Mouse (Mus musculus): ENCODE results near the gene Ppm1b. TPM values are rescaled to one million over a fixed set of nuclear protein-coding genes. Genes with fewer than 3 reads are reported as not detected.

Ppm1b gene
- polyA plus RNA-seq, 1 experiment from 2014 or later, result 122 TPM

DNA sequence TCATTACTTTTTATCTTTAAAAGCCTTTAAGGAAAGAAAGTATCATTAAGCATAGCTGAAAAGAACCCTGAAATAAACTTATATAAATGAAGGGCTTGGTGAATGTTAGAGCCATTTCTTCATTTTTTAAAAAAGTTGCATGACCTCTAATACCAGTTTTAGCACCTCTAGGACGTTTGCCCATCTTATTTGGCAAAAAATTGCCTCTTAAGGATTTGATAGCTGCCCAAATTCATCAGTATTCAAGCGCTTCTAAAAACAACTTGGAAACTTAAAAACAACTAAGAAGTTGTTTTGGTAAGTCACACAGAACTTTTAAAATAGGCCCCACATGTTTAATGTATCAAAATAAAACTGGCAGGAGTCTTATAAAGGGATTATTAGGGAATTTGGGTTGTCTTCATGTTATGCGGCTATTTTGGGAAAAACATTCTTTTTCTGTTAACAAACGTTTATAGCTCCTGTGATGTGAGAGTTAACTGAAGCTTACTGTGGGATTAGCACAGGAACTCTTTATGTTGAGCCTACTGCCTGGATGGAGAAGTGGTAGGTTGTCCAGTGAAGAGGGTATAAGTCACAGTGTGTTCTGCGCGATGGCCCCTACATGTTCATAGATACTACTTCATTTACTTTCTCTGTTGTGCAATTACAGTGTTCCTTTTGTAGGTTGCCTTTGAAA is 2.6 kb downstream of the Ppm1b start:
- Histone ChIP-seq H3K4me1 (peaks cover 20% of the 10 kb centered on the region), H3K27ac (no peak overlapping the region), H3K27me3 (replicated peaks) (no peaks in the 10 kb centered on the region), H3K4me2 (replicated peaks) (peak overlapping the region; percentile 70), H3K9ac (peak overlapping the region; percentile 98; the same call in 1 of the 2 replicates), H3K36me3 (no peaks in the 10 kb centered on the region), H3K9me3 (no peaks in the 10 kb centered on the region), H3K4me3 (peak overlapping the region; percentile 98)
- WGBS, result 39% methylated on average over 6 of the region's 6 CpGs
- no peak for ATAC-seq (ENCODE audit: low FRiP score, low read depth)

DNA sequence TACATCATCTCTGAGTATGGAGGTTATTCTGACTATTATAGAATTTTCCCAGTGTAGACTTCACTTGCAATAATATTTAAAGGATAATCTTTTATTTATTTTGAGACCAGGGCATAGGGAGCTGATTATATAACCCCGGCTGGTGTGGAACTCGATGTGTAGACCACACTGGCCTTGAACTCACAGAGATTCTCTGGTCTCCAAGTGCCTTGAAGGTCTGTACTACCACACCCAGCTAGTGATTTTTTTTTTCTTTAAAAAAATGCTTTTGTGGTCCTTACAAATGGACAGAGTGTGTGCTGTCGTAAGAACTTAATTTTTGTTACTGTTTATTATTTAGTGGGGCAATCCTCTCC is 3.1 kb downstream of the Ppm1b start:
- H3K36me3 ChIP-seq, result no peaks in the 10 kb centered on the region
- no peak overlapping the region for H3K27ac ChIP-seq
- H3K4me3 ChIP-seq, result no peak overlapping the region
- WGBS, result 73% methylated on average over 3 of the region's 3 CpGs
- peak overlapping the region; percentile 70 for H3K4me2 ChIP-seq (replicated peaks)
- no peak overlapping the region for H3K9ac ChIP-seq
- no peaks in the 10 kb centered on the region for H3K27me3 ChIP-seq (replicated peaks)
- no peaks in the 10 kb centered on the region for H3K9me3 ChIP-seq
- peaks cover 20% of the 10 kb centered on the region for H3K4me1 ChIP-seq
- no peak for ATAC-seq (ENCODE audit: low FRiP score, low read depth)

DNA sequence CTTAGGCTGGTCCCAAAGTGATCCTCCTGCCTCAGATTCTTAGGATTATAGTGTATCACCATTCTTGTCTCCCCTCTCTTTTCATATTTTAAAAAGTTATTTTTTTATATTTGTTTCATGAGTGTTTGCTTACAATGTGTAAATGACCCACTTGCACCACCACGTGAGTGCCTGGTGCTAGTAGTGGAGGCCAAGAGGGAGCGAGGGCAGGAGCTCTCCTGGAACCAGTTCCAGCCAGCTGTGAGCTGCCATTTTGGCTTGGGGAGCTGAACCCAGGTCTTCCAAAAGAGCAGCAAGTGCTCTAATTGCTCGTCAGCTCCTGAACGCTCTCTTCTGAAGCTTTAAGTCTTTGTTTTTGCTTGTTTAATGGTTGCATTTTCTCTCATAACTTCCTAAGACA is 3.6 kb downstream of the Ppm1b start:
- WGBS, result 79% methylated on average over 4 of the region's 4 CpGs
- Histone ChIP-seq H3K9ac (peak overlapping the region; percentile 21; the same call in 1 of the 2 replicates), H3K4me2 (replicated peaks) (peak overlapping the region; percentile 70), H3K27me3 (replicated peaks) (no peaks in the 10 kb centered on the region), H3K27ac (no peak overlapping the region), H3K4me3 (no peak overlapping the region), H3K9me3 (no peaks in the 10 kb centered on the region), H3K4me1 (peaks cover 20% of the 10 kb centered on the region), H3K36me3 (no peaks in the 10 kb centered on the region)
- no peak for ATAC-seq (ENCODE audit: low FRiP score, low read depth)

DNA sequence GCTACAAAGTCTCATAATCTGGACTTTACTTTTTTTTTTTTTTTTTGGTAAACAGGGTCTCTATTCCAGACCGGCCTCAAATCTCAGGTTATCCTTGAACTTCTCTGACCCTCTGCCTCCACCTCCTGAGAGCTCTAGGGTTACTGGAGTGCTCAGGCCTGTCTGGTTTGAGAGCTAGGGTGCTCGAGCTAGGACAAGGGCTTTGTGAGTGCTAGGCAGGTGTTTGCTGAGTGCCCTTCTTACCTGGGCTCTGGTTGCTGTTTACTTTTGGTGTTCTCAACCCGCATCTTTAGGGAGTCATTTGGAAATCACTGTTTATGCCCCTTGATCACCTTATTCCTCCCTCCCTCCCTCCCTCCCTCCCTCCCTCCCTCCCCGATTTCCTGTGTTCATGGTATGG is 5.5 kb downstream of the Ppm1b start:
- Histone ChIP-seq H3K4me1 (peaks cover 16% of the 10 kb centered on the region), H3K27ac (no peak overlapping the region), H3K9me3 (no peaks in the 10 kb centered on the region), H3K4me3 (no peak overlapping the region), H3K27me3 (replicated peaks) (no peaks in the 10 kb centered on the region), H3K36me3 (no peaks in the 10 kb centered on the region), H3K9ac (no peak overlapping the region), H3K4me2 (replicated peaks) (no peak overlapping the region)
- no peak for ATAC-seq (ENCODE audit: low FRiP score, low read depth)
- 88% methylated on average over 4 of the region's 4 CpGs for WGBS

DNA sequence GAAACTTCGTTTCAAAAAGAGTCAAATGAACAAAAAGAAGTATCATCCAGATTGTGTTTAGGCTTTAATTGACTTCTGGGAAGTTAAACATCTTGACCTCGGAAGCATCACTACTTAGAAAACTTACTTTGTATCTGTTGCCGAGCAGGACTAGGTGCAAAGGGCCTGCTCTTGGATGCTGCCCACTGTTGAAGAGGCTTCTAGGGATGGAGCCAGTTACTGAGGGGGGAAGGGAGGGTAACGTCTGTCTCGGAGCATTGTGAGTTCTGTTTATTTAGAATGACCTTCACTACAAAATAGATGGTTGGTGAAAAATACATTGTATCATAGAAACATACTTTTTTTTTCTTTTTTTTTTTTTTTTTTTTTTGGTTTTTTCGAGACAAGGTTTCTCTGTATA is 7.1 kb downstream of the Ppm1b start:
- Histone ChIP-seq H3K9ac (no peak overlapping the region), H3K27ac (no peak overlapping the region), H3K4me2 (replicated peaks) (no peak overlapping the region), H3K36me3 (no peaks in the 10 kb centered on the region), H3K4me3 (no peak overlapping the region), H3K27me3 (replicated peaks) (no peaks in the 10 kb centered on the region), H3K9me3 (no peaks in the 10 kb centered on the region), H3K4me1 (peaks cover 16% of the 10 kb centered on the region)
- WGBS, result 88% methylated on average over 6 of the region's 6 CpGs
- no peak for ATAC-seq (ENCODE audit: low FRiP score, low read depth)

DNA sequence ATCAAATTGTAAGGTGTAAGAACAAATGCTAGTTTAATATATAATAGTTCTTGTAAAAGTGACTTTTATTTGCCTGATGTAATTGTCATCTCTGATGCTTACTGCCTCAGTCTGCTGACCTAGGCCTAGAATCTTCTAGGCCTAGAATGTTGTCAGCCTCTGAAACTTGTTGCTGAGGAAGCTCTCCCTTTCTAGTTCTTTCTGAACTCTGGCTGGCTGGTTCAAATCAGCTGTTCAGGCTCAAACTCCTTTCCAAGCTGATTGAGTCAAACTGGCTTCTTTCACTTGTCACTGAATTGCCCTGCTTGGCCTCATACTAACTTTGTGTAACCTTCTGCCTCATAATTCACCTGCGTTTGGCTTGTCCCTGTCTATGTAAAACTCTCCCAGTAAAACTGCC is 9.7 kb downstream of the Ppm1b start:
- no peak for ATAC-seq (ENCODE audit: low FRiP score, low read depth)

DNA sequence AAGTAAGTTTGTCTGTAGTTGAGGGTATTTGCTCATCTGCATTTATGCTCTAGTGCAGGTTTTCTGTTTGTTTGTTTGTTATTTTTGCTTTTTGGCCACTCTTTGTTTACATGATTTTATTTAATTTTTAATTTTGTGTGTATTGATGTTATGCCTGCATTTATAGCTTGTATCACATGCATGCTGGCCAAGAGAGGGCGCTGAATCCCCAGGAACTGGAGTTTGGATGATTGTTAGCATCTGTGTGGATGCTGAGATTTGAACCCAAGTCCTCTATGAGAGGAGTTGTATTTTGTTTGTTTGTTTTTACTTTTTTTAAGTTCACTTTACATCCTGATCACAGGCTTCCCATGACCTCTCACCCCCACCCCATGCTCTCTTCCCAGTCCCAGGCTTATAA is 10.5 kb downstream of the Ppm1b start:
- WGBS, result 69% methylated on average over 1 of the region's 1 CpGs
- Histone ChIP-seq H3K4me3 (no peak overlapping the region), H3K9me3 (no peaks in the 10 kb centered on the region), H3K4me2 (replicated peaks) (no peak overlapping the region), H3K9ac (no peak overlapping the region), H3K36me3 (no peaks in the 10 kb centered on the region), H3K27ac (no peak overlapping the region), H3K4me1 (no peaks in the 10 kb centered on the region), H3K27me3 (replicated peaks) (no peaks in the 10 kb centered on the region)
- ATAC-seq (ENCODE audit: low FRiP score, low read depth), result no peak

More for the DNA sequence above, 9.7 kb downstream of the Ppm1b start:
- Histone ChIP-seq H3K9me3 (no peaks in the 10 kb centered on the region), H3K4me2 (replicated peaks) (no peak overlapping the region), H3K4me1 (no peaks in the 10 kb centered on the region), H3K4me3 (no peak overlapping the region), H3K36me3 (no peaks in the 10 kb centered on the region), H3K27ac (no peak overlapping the region), H3K27me3 (replicated peaks) (no peaks in the 10 kb centered on the region), H3K9ac (no peak overlapping the region)
- 95% methylated on average over 1 of the region's 1 CpGs for WGBS

DNA sequence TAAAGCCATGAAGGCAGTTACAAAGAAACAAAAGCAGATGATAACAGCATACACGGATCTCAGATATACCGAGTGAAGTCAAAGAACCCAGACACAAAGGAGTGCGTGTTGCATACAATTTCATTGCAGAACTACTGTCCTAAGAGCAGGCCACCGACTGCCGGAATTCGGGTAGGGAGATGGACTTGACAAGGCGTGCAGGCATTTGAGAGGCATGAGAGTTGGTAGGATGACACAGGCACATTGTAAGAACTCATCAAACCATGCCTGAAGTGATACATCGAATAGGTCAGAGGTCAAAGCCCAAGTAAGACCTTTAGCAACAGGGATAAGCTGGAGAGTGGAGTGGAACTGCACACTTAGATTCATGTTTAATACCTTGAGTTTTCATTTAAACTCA is 13.4 kb downstream of the Ppm1b start:
- no peaks in the 10 kb centered on the region for H3K9me3 ChIP-seq
- H3K4me3 ChIP-seq, result no peak overlapping the region
- no peak overlapping the region for H3K4me2 ChIP-seq (replicated peaks)
- H3K4me1 ChIP-seq, result no peaks in the 10 kb centered on the region
- ATAC-seq (ENCODE audit: low FRiP score, low read depth), result no peak
- no peaks in the 10 kb centered on the region for H3K36me3 ChIP-seq
- H3K9ac ChIP-seq, result no peak overlapping the region
- 89% methylated on average over 8 of the region's 8 CpGs for WGBS
- no peak overlapping the region for H3K27ac ChIP-seq
- no peaks in the 10 kb centered on the region for H3K27me3 ChIP-seq (replicated peaks)

DNA sequence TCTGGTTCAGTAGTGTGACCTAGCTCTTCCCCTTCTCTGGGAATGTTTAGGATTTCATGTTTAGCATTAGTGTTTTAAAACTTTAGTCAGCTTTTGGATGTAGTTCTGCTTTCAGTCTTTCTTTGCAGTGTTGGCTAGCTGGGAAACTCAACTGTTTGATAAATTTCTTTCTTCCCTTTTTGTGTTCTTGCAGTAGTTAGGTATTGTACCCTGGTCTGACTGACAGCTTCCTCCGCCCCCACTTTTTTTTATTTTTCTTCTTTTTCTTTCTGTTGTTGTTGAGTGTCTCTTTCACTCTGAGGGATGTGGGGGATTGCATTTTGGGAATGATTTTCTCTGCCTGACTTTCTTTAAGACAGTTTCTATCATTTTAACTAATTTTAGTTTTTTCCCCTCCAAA is 25.2 kb downstream of the Ppm1b start:
- Histone ChIP-seq H3K36me3 (peaks cover 3% of the 10 kb centered on the region; the same call in 1 of the 2 replicates), H3K9ac (no peak overlapping the region), H3K27ac (no peak overlapping the region), H3K9me3 (peaks cover 5% of the 10 kb centered on the region; the same call in 1 of the 2 replicates), H3K4me3 (no peak overlapping the region), H3K27me3 (replicated peaks) (no peaks in the 10 kb centered on the region), H3K4me2 (replicated peaks) (no peak overlapping the region), H3K4me1 (no peaks in the 10 kb centered on the region)
- WGBS, result 96% methylated on average over 1 of the region's 1 CpGs
- ATAC-seq (ENCODE audit: low FRiP score, low read depth), result no peak

DNA sequence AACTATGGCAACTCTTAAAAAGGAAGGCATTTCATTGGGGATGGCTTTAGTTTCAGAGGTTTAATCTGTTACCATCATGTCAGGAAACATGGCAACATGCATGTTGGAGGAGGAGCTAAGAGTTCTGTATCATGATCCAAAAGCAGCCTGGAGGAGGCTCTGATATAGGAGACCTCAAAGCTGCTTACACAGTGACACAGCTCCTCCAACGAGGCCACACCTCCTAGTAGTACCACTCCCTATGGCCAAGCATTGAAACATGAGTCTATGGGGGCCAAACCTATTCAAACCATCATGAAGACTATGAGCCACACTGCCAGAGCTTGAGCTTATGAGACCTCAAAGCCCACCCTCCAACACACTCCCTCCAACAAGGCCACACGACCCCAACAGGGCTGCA is 26.2 kb downstream of the Ppm1b start:
- WGBS, result 81% methylated on average over 2 of the region's 2 CpGs
- no peaks in the 10 kb centered on the region for H3K4me1 ChIP-seq
- no peaks in the 10 kb centered on the region for H3K27me3 ChIP-seq (replicated peaks)
- no peaks in the 10 kb centered on the region for H3K9me3 ChIP-seq
- no peak overlapping the region for H3K4me3 ChIP-seq
- H3K36me3 ChIP-seq, result no peaks in the 10 kb centered on the region
- no peak overlapping the region for H3K27ac ChIP-seq
- no peak for ATAC-seq (ENCODE audit: low FRiP score, low read depth)
- H3K9ac ChIP-seq, result no peak overlapping the region
- H3K4me2 ChIP-seq (replicated peaks), result no peak overlapping the region

DNA sequence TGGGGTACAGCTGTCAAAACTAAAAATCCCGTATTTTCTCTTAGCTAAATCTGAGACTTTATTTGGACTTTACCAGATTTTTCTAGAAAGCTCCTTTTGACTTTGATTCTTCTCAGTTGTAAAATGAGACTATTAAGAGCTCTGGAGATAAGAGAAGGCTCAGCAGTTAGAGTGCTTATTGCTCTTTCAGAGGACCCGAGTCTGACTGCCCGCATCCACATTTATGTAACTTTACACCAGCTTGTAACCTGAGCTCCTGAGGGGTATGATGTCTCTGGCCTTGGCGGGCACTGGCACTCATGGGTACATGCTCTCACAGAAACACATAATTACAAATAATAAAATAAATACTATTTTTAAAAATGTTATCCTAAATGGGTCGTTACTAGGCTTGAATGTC is 29.8 kb downstream of the Ppm1b start:
- Histone ChIP-seq H3K4me2 (replicated peaks) (no peak overlapping the region), H3K9ac (no peak overlapping the region), H3K36me3 (no peaks in the 10 kb centered on the region), H3K4me1 (no peaks in the 10 kb centered on the region), H3K27ac (no peak overlapping the region), H3K27me3 (replicated peaks) (no peaks in the 10 kb centered on the region), H3K9me3 (no peaks in the 10 kb centered on the region), H3K4me3 (no peak overlapping the region)
- no peak for ATAC-seq (ENCODE audit: low FRiP score, low read depth)
- 69% methylated on average over 5 of the region's 5 CpGs for WGBS

DNA sequence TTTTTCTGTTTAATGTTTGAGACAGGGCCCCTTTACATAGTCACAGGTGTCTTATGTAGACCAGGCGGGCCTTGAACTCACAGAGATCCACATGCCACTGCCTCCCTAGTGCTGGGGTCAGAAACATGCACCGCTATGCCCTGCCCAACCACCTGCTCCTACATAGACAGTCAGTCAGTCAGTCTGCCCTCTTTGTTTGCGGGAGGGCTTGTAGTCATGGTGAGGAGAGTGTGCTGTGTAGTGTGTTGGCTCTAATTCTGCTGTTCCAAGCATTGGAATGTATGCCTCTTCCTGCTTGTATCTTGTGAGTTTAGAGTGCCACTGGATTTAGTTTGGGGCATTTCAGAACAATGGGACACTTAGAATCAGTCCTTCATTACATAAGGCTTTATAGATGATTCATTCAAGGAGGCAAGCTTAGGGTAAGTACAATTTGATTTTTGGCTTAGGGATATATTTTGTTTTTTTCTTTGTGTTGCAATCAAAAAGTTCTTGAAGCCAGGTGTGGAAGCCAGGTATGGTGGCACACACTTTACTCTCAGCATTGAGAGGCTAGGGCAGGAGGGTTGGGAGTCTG is 31.4 kb downstream of the Ppm1b start:
- Histone ChIP-seq H3K9me3 (no peaks in the 10 kb centered on the region), H3K4me1 (no peaks in the 10 kb centered on the region), H3K36me3 (peaks cover under 1% of the 10 kb centered on the region; the same call in 1 of the 2 replicates), H3K27ac (no peak overlapping the region), H3K27me3 (replicated peaks) (no peaks in the 10 kb centered on the region), H3K9ac (no peak overlapping the region), H3K4me3 (no peak overlapping the region), H3K4me2 (replicated peaks) (no peak overlapping the region)
- no peak for ATAC-seq (ENCODE audit: low FRiP score, low read depth)
- 90% methylated on average over 3 of the region's 3 CpGs for WGBS

DNA sequence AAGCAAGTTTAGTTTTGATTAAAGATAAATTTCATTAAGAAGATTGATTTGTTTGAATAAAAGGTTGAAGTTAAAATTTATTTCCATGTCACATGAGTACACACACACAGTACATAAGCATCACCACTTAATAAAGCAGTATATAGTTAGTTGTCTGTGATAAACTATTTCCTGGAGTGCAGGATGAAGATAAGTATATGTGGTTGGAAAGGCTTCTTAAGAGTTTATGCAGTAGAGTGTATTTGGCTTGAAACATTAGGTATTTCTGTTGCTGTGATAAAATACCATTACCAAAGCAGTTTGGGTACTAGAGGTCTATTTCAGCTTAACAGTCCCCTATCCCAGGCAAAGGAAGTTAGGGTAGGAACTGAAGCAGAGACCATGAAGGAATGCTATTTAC is 32.0 kb downstream of the Ppm1b start:
- H3K4me3 ChIP-seq, result no peak overlapping the region
- no peak overlapping the region for H3K4me2 ChIP-seq (replicated peaks)
- no peaks in the 10 kb centered on the region for H3K4me1 ChIP-seq
- no peak overlapping the region for H3K27ac ChIP-seq
- no peaks in the 10 kb centered on the region for H3K9me3 ChIP-seq
- H3K9ac ChIP-seq, result no peak overlapping the region
- no peak for ATAC-seq (ENCODE audit: low FRiP score, low read depth)
- H3K36me3 ChIP-seq, result peaks cover 3% of the 10 kb centered on the region; the same call in 1 of the 2 replicates
- H3K27me3 ChIP-seq (replicated peaks), result no peaks in the 10 kb centered on the region

Data from neural tube, embryonic 12.5 days (tissue).